Mouse (Mus musculus) heart, postnatal 25 days (tissue): ENCODE measurements around the gene Tmem125. TPM values are rescaled to one million over a fixed set of nuclear protein-coding genes. Genes with fewer than 3 reads are reported as not detected.

ENCODE experiments used
- DNase-seq: peaks from one replicate; pipeline ENCODE4 v3.0.0; 2022; ENCODE audit warnings: low spot score
- intact Hi-C: fragments of 180-260 bp; cut with DNase I; formaldehyde crosslinking; loops from one replicate; pipeline ENCODE4 v1.15.1; 2025
- total RNA-seq, 2 experiments: library from RNA; stranded (reverse); gene quantifications; 2 replicates each; pipeline ENCODE4 v1.2.3; 2021

Tmem125 gene
- total RNA-seq, 2 experiments from 2014 or later: 0.17 TPM; not detected in 1

DNA sequence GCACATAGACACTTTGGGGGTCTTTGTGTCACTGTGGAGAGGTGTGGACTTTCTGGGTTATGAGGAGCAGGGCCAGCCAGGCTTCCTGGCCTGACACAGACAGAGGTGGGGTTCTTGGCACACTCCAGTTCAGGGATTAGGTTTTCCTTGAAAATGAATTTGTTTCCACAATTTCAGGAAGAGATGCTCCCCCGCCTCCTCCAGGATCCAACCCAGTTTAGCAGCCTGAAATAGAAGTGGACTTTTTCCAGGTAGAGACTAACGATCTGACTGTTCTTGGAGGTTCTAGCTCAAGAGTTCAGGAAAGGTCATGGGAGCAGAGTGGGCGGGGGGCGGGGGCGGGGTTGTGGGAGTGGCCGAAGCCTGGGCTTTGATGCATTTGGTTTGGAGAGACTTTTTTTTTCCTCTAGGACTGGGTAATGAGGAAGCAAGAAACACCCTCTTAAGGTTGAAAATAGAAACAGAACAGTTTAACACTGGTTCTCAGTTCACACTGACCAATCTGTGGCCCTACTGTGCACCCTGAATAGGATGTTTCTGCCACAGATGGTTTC is 43.6 kb downstream of the Tmem125 start:
- intact Hi-C loops: no loop called here
- DNase-seq: peak; percentile 57

Other genes with a start within 250 kb of the Tmem125 start
- 10 to 100 TPM; 11.3 to 13.1 TPM for gene Szt2, start 134.8 kb downstream of the Tmem125 start, total RNA-seq
- gene Med8, start 134.7 kb downstream of the Tmem125 start, total RNA-seq: 10 to 100 TPM; 35.7 to 47.1 TPM
- 10 to 100 TPM; 17.8 to 19.4 TPM for gene Elovl1, start 116.0 kb downstream of the Tmem125 start, total RNA-seq
- gene Cdc20, start 106.7 kb downstream of the Tmem125 start, total RNA-seq: 1 to 10 TPM; 1.5 to 2.3 TPM
- gene Mpl, start 86.5 kb downstream of the Tmem125 start, total RNA-seq: under 1 TPM; 0.21 to 0.42 TPM
- gene Tie1, start 54.0 kb downstream of the Tmem125 start, total RNA-seq: 10 to 100 TPM; 64.0 to 75.8 TPM
- gene 2610528J11Rik, start 17.0 kb downstream of the Tmem125 start, total RNA-seq: not detected
- gene Cfap57, start 76.7 kb upstream of the Tmem125 start, total RNA-seq: under 1 TPM in 1 of 2 experiments, not detected in 1; 0.05 TPM
- gene Ebna1bp2, start 76.8 kb upstream of the Tmem125 start, total RNA-seq: 10 to 100 TPM; 36.6 to 38.2 TPM
- not detected for gene Olfr62, start 114.9 kb upstream of the Tmem125 start, total RNA-seq
- not detected for gene Olfr1342, start 148.7 kb upstream of the Tmem125 start, total RNA-seq
- gene Olfr1341, start 159.5 kb upstream of the Tmem125 start, total RNA-seq: not detected
- gene Olfr1340, start 176.1 kb upstream of the Tmem125 start, total RNA-seq: not detected
- gene Olfr1339, start 188.1 kb upstream of the Tmem125 start, total RNA-seq: not detected
- gene Olfr1338, start 214.7 kb upstream of the Tmem125 start, total RNA-seq: not detected
- gene Olfr1337, start 238.5 kb upstream of the Tmem125 start, total RNA-seq: not detected